Mouse (Mus musculus) testis, adult 2 months (tissue): ENCODE measurements around the gene Bud13. TPM values are rescaled to one million over a fixed set of nuclear protein-coding genes. Genes with fewer than 3 reads are reported as not detected.

Experiments
- H3K27ac ChIP-seq: fragments of 200-500 bp; 2 replicates; pipeline ENCODE4 v1.5.1; 2012; ENCODE audit warnings: low read depth, low read length; ENCODE audit not compliant: control insufficient read depth, insufficient read depth
- H3K27me3 ChIP-seq: fragments of 200-500 bp; 2 replicates; pipeline ENCODE4 v1.6.1; 2012; ENCODE audit warnings: mild to moderate bottlenecking, low read length, moderate library complexity; ENCODE audit not compliant: control insufficient read depth, insufficient read depth
- H3K36me3 ChIP-seq: fragments of 200-500 bp; 2 replicates; pipeline ENCODE4 v1.6.1; 2012; ENCODE audit warnings: mild to moderate bottlenecking, low read length; ENCODE audit not compliant: control insufficient read depth, insufficient read depth
- H3K4me1 ChIP-seq: fragments of 200-500 bp; 2 replicates; pipeline ENCODE4 v1.6.1; 2012; ENCODE audit warnings: low read length; ENCODE audit not compliant: control insufficient read depth, insufficient read depth
- H3K4me3 ChIP-seq: fragments of 200-500 bp; 2 replicates; pipeline ENCODE4 v1.5.1; 2012; ENCODE audit warnings: low read depth, mild to moderate bottlenecking, low read length, moderate library complexity, mixed read lengths; ENCODE audit not compliant: control insufficient read depth
- CTCF ChIP-seq: fragments of 200-500 bp; IDR thresholded peaks from 2 replicates; pipeline ENCODE4 v1.5.1; 2012; ENCODE audit warnings: low read depth, mild to moderate bottlenecking, inconsistent platforms, low read length, moderate library complexity; ENCODE audit not compliant: control insufficient read depth, insufficient read depth, insufficient replicate concordance
- POLR2A ChIP-seq: fragments of 200-500 bp; IDR thresholded peaks from 2 replicates; pipeline ENCODE4 v1.6.1; 2012; ENCODE audit warnings: low read depth, mild to moderate bottlenecking, inconsistent platforms, low read length, moderate library complexity; ENCODE audit not compliant: control insufficient read depth
- polyA plus RNA-seq: library from polyadenylated mRNA; depleted of rRNA; stranded (reverse); fragments of >200 nt; gene quantifications from 2 replicates; pipeline ENCODE4 v1.2.3, GENCODE M21; 2012; rRNA removed

Gene Bud13
- polyA plus RNA-seq, 1 experiment = 5.8 TPM

GRCm38 (mm10) chr9:46337852-46338291 lies 55.1 kb downstream of the Bud13 start:
- Histone ChIP-seq H3K36me3 (no peaks in the 10 kb centered on the region), H3K4me1 (peaks cover 12% of the 10 kb centered on the region), H3K4me3 (no peak overlapping the region), H3K27me3 (no peaks in the 10 kb centered on the region), H3K27ac (no peak overlapping the region)
- no peak for TF ChIP-seq CTCF
- no peak for TF ChIP-seq POLR2A

- no peak for TF ChIP-seq CTCF
- no peak for TF ChIP-seq POLR2A
- H3K27me3 ChIP-seq = no peaks in the 10 kb centered on the region
- H3K4me3 ChIP-seq = no peak overlapping the region
- no peaks in the 10 kb centered on the region for H3K36me3 ChIP-seq
- H3K27ac ChIP-seq = no peak overlapping the region
- peaks cover 12% of the 10 kb centered on the region for H3K4me1 ChIP-seq
Measured at GRCm38 (mm10) chr9:46338384-46338783, 55.6 kb downstream of the Bud13 start.

- no peak overlapping the region for H3K4me3 ChIP-seq
- H3K36me3 ChIP-seq = no peaks in the 10 kb centered on the region
- no peak overlapping the region for H3K27ac ChIP-seq
- peaks cover 12% of the 10 kb centered on the region for H3K4me1 ChIP-seq
- H3K27me3 ChIP-seq = no peaks in the 10 kb centered on the region
- no peak for TF ChIP-seq POLR2A
- TF ChIP-seq CTCF = no peak
Measured at GRCm38 (mm10) chr9:46339051-46339652, 56.3 kb downstream of the Bud13 start.

GRCm38 (mm10) chr9:46345887-46346665 lies 63.3 kb downstream of the Bud13 start:
- no peaks in the 10 kb centered on the region for H3K27me3 ChIP-seq

More at GRCm38 (mm10) chr9:46345887-46346665, 63.3 kb downstream of the Bud13 start:
- H3K4me3 ChIP-seq = no peak overlapping the region
- no peak for TF ChIP-seq POLR2A
- no peak for TF ChIP-seq CTCF
- no peaks in the 10 kb centered on the region for H3K4me1 ChIP-seq
- H3K27ac ChIP-seq = no peak overlapping the region
- no peaks in the 10 kb centered on the region for H3K36me3 ChIP-seq

Other genes with a start within 250 kb of the Bud13 start
- gene Apoa1, start 54.4 kb upstream of the Bud13 start, polyA plus RNA-seq = 0.37 and 1.3 TPM in 2 replicates
- 0.35 TPM in 1 of 2 replicates, not detected in the other for gene Apoc3, start 47.4 kb upstream of the Bud13 start, polyA plus RNA-seq
- gene Apoa4, start 42.3 kb upstream of the Bud13 start, polyA plus RNA-seq = 0.15 and 0.59 TPM in 2 replicates
- not detected in 2 replicates for gene Apoa5, start 14.4 kb upstream of the Bud13 start, polyA plus RNA-seq
- 46.5 and 52.2 TPM in 2 replicates for gene Zpr1, start 9.9 kb upstream of the Bud13 start, polyA plus RNA-seq
- 180 and 193 TPM in 2 replicates for gene 4931429L15Rik, start 37.0 kb downstream of the Bud13 start, polyA plus RNA-seq